Mouse (Mus musculus): ENCODE data around the gene Wbp2nl. TPM values are rescaled to one million over a fixed set of nuclear protein-coding genes. Genes with fewer than 3 reads are reported as not detected.

Wbp2nl gene
- total and polyA plus RNA-seq, 3 experiments: not detected

DNA sequence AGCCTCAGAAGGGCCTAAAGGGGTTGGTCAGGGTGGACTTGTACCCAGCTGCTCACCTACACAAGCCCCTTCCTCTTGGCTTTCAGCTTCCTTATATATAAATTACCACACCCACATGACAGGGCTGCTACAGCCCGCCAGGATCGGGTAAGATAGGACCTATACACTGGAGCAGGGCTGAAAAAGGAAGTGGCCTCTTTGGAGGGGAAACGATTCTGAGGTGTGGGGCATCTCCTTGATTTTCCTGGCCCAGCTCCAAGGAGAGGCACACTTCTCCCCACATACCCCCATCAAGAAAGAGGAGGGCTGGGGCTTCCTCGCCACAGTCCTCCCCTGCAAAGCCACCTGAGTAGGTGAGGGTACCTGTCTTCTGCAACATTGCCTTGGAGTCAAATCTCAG is 39.1 kb downstream of the Wbp2nl start (continued):
- 0 out of 2 replicates have a peak, but pooled peaks have one; percentile 28 for TF ChIP-seq TCF12 (IDR thresholded peaks at IDR 0.05; ENCODE audit: low read depth, low read length)
- no peak for TF ChIP-seq POLR2A (IDR thresholded peaks at IDR 0.05; ENCODE audit: control insufficient read depth in 1 of 2, insufficient read depth in 1 of 2, low read depth in 1 of 2, low read length in 2 of 2, poor library complexity in 1 of 2)
- TF ChIP-seq CHD2 (IDR thresholded peaks at IDR 0.05; ENCODE audit: low read length): no peak
- TF ChIP-seq MYB (IDR thresholded peaks at IDR 0.05; ENCODE audit: low read depth, low read length): no peak

DNA sequence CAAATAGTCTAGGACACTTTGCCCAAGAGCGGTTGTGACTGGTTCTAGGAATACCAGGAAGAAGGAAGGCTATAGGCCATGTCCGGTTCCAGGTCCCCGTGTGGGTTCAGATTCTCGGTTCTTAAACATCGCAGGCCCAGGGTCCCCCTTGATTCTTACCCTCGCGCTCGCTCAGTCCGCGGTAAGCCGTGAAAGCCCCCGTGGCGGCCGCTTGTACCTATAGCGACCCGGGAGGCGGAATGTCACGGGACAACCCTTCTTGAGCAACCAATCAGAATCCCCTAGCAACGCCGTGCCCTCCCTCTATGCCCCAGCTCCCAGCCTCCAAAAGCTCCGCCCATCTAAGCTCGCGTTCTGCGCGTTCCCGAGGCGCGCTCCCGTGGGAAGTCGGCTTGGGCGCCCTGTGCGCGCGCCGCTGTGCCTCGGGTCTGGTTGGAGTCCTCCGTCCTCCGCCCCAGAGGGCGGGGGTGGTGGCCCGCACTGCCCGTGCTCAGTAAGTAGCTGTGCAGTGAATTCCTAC is 39.9 kb downstream of the Wbp2nl start, which contains the start of the genes Naga, Pheta2 and Smdt1:
Naga (minus strand) TSS at position 333 of the 520 bp plus-strand sequence.
Pheta2 (plus strand) TSS at position 350 of the 520 bp plus-strand sequence.
Smdt1 (plus strand) TSS at position 367 of the 520 bp plus-strand sequence.
- Histone ChIP-seq H3K4me1 (ENCODE audit: control insufficient read depth in 1 of 2, insufficient read depth in 2 of 2, low read length in 2 of 2) (peaks cover 16 to 32% of the 10 kb centered on the region in 2 experiments), H3K9ac (ENCODE audit: control insufficient read depth, low read depth, low read length, poor library complexity, severe bottlenecking) (peak within 1 kb of the TSS; percentile 94), H3K9me3 (replicated peaks; ENCODE audit: insufficient read depth, low read length) (no peaks in the 10 kb centered on the region), H3K36me3 (ENCODE audit: control insufficient read depth in 1 of 2, insufficient read depth in 2 of 2, low read length in 2 of 2) (peaks cover 0 to 27% of the 10 kb centered on the region in 2 experiments; a peak in 2 of 4 replicates), H3K27ac (ENCODE audit: control insufficient read depth, low read depth, low read length) (peak within 1 kb of the TSS; percentile 98), H3K27me3 (ENCODE audit: control insufficient read depth in 1 of 2, insufficient read depth in 2 of 2, low read length in 2 of 2) (no peaks in the 10 kb centered on the region), H3K4me3 (ENCODE audit: control insufficient read depth in 1 of 2, insufficient read depth in 1 of 2, low read depth in 2 of 2, low read length in 2 of 2) (peak within 1 kb of the TSS; percentile 79 to 83), H3K79me2 (ENCODE audit: control insufficient read depth, insufficient read depth, low read length, poor library complexity) (peaks cover 25% of the 10 kb centered on the region)
- TF ChIP-seq SIN3A (IDR thresholded peaks at IDR 0.05; ENCODE audit: low read length) (peak; percentile 64), MYC (IDR thresholded peaks at IDR 0.05; ENCODE audit: low read depth, low read length) (no peak), MAFK (IDR thresholded peaks at IDR 0.05; ENCODE audit: borderline replicate concordance, low read depth, low read length) (no peak), TAL1 (IDR thresholded peaks at IDR 0.05; ENCODE audit: low read length) (no peak), ZC3H11A (IDR thresholded peaks at IDR 0.05; ENCODE audit: low read depth, low read length) (no peak), NELFE (IDR thresholded peaks at IDR 0.05; ENCODE audit: low read depth, low read length) (peak; percentile 45), RCOR1 (IDR thresholded peaks at IDR 0.05; ENCODE audit: low read depth, low read length) (no peak), MAX (IDR thresholded peaks at IDR 0.05; ENCODE audit: low read length) (0 out of 2 replicates have a peak, but pooled peaks have one; percentile 41), TBP (IDR thresholded peaks at IDR 0.05; ENCODE audit: low read depth, low read length) (no peak), SMC3 (IDR thresholded peaks at IDR 0.05; ENCODE audit: low read depth, low read length) (no peak), MEF2A (IDR thresholded peaks at IDR 0.05; ENCODE audit: extremely low read depth, insufficient replicate concordance, low read depth, low read length, poor library complexity, severe bottlenecking) (no peak), MXI1 (IDR thresholded peaks at IDR 0.05; ENCODE audit: low read depth, low read length) (peak; percentile 41; the same call in 1 of the 2 replicates), ZNF384 (IDR thresholded peaks at IDR 0.05; ENCODE audit: low read depth, low read length) (no peak), CHD2 (IDR thresholded peaks at IDR 0.05; ENCODE audit: low read length) (no peak), ELF1 (IDR thresholded peaks at IDR 0.05; ENCODE audit: low read depth, low read length) (peak; percentile 50; the same call in 1 of the 2 replicates), POLR2A (IDR thresholded peaks at IDR 0.05; ENCODE audit: control insufficient read depth in 1 of 2, insufficient read depth in 1 of 2, low read depth in 1 of 2, low read length in 2 of 2, poor library complexity in 1 of 2) (peak in 1 of 2 experiments; percentile 61; a peak in 2 of 4 replicates), POLR2AphosphoS2 (IDR thresholded peaks at IDR 0.05; ENCODE audit: low read length) (no peak), CTCF (IDR thresholded peaks at IDR 0.05 in 2 of 3, conservative IDR thresholded peaks at IDR 0.05 in 1 of 3; ENCODE audit: control insufficient read depth in 1 of 3, insufficient read depth in 1 of 3, low read depth in 2 of 3, low read length in 3 of 3, poor library complexity in 1 of 3, severe bottlenecking in 1 of 3) (0 out of 6 replicates have a peak, but pooled peaks of 1 of the 3 experiments have one; percentile 9), ETS1 (IDR thresholded peaks at IDR 0.05; ENCODE audit: low read depth, low read length) (no peak), BHLHE40 (IDR thresholded peaks at IDR 0.05; ENCODE audit: borderline replicate concordance, low read depth, low read length) (peak; percentile 74; the same call in 1 of the 2 replicates), MAZ (IDR thresholded peaks at IDR 0.05; ENCODE audit: low read depth, low read length) (0 out of 2 replicates have a peak, but pooled peaks have one; percentile 27), NRF1 (IDR thresholded peaks at IDR 0.05; ENCODE audit: insufficient read depth, low read depth, low read length, poor library complexity, severe bottlenecking) (peak; percentile 50; the same call in 1 of the 2 replicates), USF1 (IDR thresholded peaks at IDR 0.05; ENCODE audit: low read depth, low read length) (peak; percentile 70), ZMIZ1 (IDR thresholded peaks at IDR 0.05; ENCODE audit: low read depth, low read length) (0 out of 2 replicates have a peak, but pooled peaks have one; percentile 70), MYB (IDR thresholded peaks at IDR 0.05; ENCODE audit: low read depth, low read length) (no peak)
- peak; percentile 99 for DNase-seq (ENCODE audit: low read depth, low spot score)
